Mouse (Mus musculus) midbrain, embryonic 13.5 days (tissue): Measurements from ENCODE around the gene Wfdc18. TPM values are rescaled to one million over a fixed set of nuclear protein-coding genes. Genes with fewer than 3 reads are reported as not detected.

ENCODE experiments used
- ATAC-seq: fragments of 200-750 bp; cut with Nextera tagmentation; 2 replicates; pipeline ENCODE4 v1.8.0; 2017; ENCODE audit warnings: mild to moderate bottlenecking, moderate TSS enrichment, moderate library complexity
- H3K27ac ChIP-seq: fragments of 300-500 bp; sonication (generic); 2 replicates; pipeline ENCODE4 v1.5.1; 2015; ENCODE audit warnings: inconsistent platforms, mild to moderate bottlenecking, moderate library complexity
- H3K27me3 ChIP-seq: fragments of 300-500 bp; sonication (generic); 2 replicates; pipeline ENCODE4 v1.6.1; 2015; ENCODE audit warnings: mild to moderate bottlenecking, inconsistent platforms
- H3K36me3 ChIP-seq: fragments of 300-500 bp; sonication (generic); 2 replicates; pipeline ENCODE4 v1.6.1; 2015; ENCODE audit warnings: mild to moderate bottlenecking, inconsistent platforms
- H3K4me1 ChIP-seq: fragments of 300-500 bp; sonication (generic); replicated peaks from 2 replicates; pipeline ENCODE4 v1.6.1; 2015; ENCODE audit warnings: inconsistent platforms
- H3K4me2 ChIP-seq: fragments of 300-500 bp; sonication (generic); replicated peaks from 2 replicates; pipeline ENCODE4 v1.6.1; 2015; ENCODE audit warnings: moderate library complexity, mild to moderate bottlenecking, inconsistent platforms
- H3K4me3 ChIP-seq: fragments of 300-500 bp; sonication (generic); replicated peaks from 2 replicates; pipeline ENCODE4 v1.5.1; 2015; ENCODE audit warnings: mild to moderate bottlenecking, inconsistent platforms
- H3K9ac ChIP-seq: fragments of 300-500 bp; sonication (generic); replicated peaks from 2 replicates; pipeline ENCODE4 v1.6.1; 2015; ENCODE audit warnings: mild to moderate bottlenecking, inconsistent platforms
- H3K9me3 ChIP-seq: fragments of 300-500 bp; sonication (generic); 2 replicates; pipeline ENCODE4 v1.6.1; 2016; ENCODE audit warnings: mild to moderate bottlenecking, inconsistent platforms
- WGBS: fragments of 180-500 bp; shearing (Covaris S2); methylation state at CpG from one replicate; pipeline ENCODE4 v1.1.7; 2015; 5-methylcytosine and 5-hydroxymethylcytosine counted together
- polyA plus RNA-seq: library from polyadenylated mRNA; unstranded; fragments of >200 nt; fragmentation: Nextera tagmentation; extraction: Ambion mirVana; gene quantifications from 2 replicates; pipeline ENCODE4 v1.2.1, GENCODE M21; 2015

Gene Wfdc18
- not detected in 2 replicates for polyA plus RNA-seq

DNA sequence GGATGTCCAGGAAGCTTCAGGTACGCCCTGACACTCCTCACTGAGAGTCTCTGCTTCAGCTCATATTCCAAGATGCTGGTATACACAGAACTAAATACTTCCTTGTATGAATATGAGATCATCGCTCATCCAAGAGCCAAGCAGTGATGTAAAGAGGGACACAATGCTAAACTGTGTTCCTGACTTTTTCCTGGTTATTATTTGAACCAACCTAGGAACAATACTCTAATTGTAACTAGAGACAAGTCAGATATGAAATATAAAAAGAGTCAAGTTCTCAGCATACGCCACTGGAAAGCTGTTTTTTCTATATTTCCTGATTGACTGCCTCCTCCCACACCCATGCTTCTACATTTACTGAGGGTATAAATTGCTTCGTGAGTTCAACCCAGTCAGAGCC is at the start of gene Wfdc18:
TSS of gene Wfdc18 (plus strand) at position 301 of the 400 bp plus-strand sequence.
- Histone ChIP-seq H3K36me3 (no peaks in the 10 kb centered on the region), H3K4me3 (no peak within 1 kb of the TSS), H3K4me1 (no peaks in the 10 kb centered on the region), H3K4me2 (no peak within 1 kb of the TSS), H3K9me3 (no peaks in the 10 kb centered on the region), H3K27me3 (no peaks in the 10 kb centered on the region), H3K9ac (no peak within 1 kb of the TSS), H3K27ac (no peak within 1 kb of the TSS)
- WGBS, result 73% methylated on average over 4 of the region's 4 CpGs
- no peak for ATAC-seq

DNA sequence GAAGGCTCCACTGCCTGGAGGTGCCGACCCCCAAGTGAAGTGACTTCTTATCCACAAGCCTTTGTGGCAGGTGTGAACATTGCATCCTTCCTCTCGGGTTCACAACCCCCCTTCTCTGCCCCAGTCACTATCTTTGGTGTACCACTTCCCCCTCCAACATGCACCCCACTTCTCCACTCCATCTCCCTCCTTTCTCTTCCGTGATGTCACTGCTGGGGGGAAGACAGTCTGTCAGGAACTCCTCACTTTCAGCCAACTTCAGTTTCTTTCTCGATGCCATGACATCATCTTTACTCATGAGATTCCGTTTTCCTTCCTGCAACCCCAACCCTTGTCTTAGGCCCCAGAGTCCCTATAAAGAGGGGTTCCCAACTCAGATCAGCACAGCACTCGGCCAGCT is 46.6 kb upstream of the Wfdc18 start, which contains the start of gene Ccl4:
TSS of gene Ccl4 (plus strand) at position 381 of the 400 bp plus-strand sequence.
- H3K4me1 ChIP-seq, result no peaks in the 10 kb centered on the region
- no peak within 1 kb of the TSS for H3K27ac ChIP-seq
- no peaks in the 10 kb centered on the region for H3K36me3 ChIP-seq
- H3K4me3 ChIP-seq, result no peak within 1 kb of the TSS
- no peak for ATAC-seq
- no peaks in the 10 kb centered on the region for H3K27me3 ChIP-seq
- no peak within 1 kb of the TSS for H3K4me2 ChIP-seq
- H3K9ac ChIP-seq, result no peak within 1 kb of the TSS
- H3K9me3 ChIP-seq, result no peaks in the 10 kb centered on the region
- WGBS, result 89% methylated on average over 6 of the region's 6 CpGs

DNA sequence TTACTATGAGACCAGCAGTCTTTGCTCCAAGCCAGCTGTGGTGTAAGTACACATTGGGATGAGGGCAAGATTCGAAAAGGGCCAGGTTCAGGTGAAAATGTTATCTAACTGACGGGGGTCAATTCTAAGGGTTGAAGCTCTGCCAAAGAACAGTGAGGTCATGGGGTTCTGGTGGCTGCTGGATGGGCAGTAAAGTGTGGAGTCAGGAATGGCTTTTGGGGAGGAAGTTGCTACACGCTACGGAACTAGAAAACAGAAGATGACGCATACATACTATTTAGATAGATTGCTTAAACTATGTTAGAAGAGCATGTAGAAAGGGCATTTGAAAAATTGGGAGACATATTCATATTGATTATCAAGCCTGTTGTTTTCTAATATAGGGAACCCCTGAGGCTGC is 45.3 kb upstream of the Wfdc18 start:
- no peaks in the 10 kb centered on the region for H3K27me3 ChIP-seq
- no peak overlapping the region for H3K4me3 ChIP-seq
- H3K9me3 ChIP-seq, result no peaks in the 10 kb centered on the region
- H3K36me3 ChIP-seq, result no peaks in the 10 kb centered on the region
- 90% methylated on average over 5 of the region's 5 CpGs for WGBS
- H3K27ac ChIP-seq, result no peak overlapping the region
- H3K9ac ChIP-seq, result no peak overlapping the region
- ATAC-seq, result no peak
- no peaks in the 10 kb centered on the region for H3K4me1 ChIP-seq
- H3K4me2 ChIP-seq, result no peak overlapping the region

DNA sequence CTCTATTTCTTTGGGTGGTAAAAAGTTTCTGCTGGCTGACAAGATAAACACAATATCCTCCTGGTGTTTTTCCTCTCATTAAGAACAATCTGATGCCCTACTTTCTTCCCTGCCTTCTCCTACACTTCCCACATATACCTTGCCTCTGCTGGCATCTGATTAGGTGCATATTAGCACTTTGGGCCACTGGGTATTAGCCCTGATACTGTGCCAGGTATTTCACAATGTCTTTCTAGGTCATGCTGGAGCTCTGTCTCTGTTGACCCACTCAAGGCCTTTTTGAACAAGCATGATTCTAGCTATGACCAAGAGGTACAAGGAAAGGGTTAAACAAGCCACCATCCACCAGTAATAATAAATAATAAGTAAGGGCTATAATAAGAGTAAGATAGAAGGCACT is 37.1 kb upstream of the Wfdc18 start:
- Histone ChIP-seq H3K4me2 (no peak overlapping the region), H3K4me3 (no peak overlapping the region), H3K9ac (no peak overlapping the region), H3K9me3 (no peaks in the 10 kb centered on the region), H3K27me3 (no peaks in the 10 kb centered on the region), H3K36me3 (no peaks in the 10 kb centered on the region), H3K4me1 (no peaks in the 10 kb centered on the region), H3K27ac (no peak overlapping the region)
- no peak for ATAC-seq

DNA sequence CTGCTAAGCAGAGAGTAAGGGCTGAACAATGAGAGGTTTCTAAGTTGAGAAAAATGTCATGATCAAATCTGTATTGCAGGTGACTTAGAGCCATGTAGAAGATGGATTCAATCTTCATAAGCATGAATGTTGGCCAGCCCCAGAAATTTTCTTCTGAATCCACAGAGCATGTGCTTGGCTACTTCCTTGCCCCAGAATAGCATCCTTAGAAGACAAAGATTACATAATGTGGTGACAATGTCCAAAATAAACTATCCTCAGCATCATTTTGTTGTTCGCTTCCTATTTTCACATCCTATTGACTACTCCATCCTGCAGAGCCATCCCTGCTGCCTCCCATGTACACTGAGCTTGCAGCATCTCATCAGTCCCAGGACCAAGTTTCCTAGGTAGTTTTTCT is 33.1 kb upstream of the Wfdc18 start:
- no peak for ATAC-seq
- Histone ChIP-seq H3K27me3 (no peaks in the 10 kb centered on the region), H3K9me3 (no peaks in the 10 kb centered on the region), H3K4me1 (no peaks in the 10 kb centered on the region), H3K4me3 (no peak overlapping the region), H3K36me3 (no peaks in the 10 kb centered on the region), H3K27ac (no peak overlapping the region), H3K4me2 (no peak overlapping the region), H3K9ac (no peak overlapping the region)
- 97% methylated on average over 1 of the region's 1 CpGs for WGBS

DNA sequence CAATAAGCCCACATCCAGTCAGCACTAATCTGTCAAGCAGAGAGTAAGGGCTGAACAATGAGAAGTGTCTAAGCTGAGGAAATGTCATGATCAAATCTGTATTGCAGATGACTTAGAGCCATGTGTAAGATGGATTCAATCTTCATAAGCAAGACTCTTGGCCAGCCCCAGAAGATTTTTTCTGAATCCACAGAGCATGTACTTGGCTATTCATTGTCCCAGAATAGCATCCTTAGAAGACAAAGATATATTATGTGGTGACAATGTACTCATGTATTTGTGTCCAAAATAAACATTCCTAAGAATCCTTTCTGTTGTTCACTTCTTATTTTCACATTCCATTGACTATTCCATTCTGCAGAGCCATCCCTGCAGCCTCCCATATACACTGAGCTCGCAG is 18.9 kb upstream of the Wfdc18 start:
- no peaks in the 10 kb centered on the region for H3K4me1 ChIP-seq
- WGBS, result 85% methylated on average over 1 of the region's 1 CpGs

DNA sequence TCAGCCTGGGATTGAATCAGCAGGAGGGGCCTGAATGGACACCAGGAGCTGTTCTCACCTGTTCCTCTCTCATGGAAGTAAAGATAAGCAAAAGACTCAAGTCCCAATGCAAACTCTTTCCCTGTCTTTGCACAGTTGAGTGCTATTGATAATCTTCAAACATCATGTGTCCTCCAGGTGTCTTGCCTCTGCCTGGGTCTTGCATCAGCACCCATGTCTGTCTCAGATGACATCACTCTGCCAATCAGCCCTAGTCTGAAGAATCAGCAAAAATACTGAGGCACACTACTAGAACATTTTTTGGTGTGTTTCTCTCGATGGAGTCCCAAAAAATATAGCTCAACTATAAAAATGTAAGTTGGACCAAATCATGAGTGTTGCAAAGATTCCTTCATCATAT is 16.8 kb upstream of the Wfdc18 start:
- no peak for ATAC-seq

More for the DNA sequence above, 18.9 kb upstream of the Wfdc18 start:
- Histone ChIP-seq H3K9ac (no peak overlapping the region), H3K4me2 (no peak overlapping the region), H3K4me3 (no peak overlapping the region), H3K36me3 (no peaks in the 10 kb centered on the region), H3K9me3 (no peaks in the 10 kb centered on the region), H3K27ac (no peak overlapping the region), H3K27me3 (no peaks in the 10 kb centered on the region)
- ATAC-seq, result no peak

DNA sequence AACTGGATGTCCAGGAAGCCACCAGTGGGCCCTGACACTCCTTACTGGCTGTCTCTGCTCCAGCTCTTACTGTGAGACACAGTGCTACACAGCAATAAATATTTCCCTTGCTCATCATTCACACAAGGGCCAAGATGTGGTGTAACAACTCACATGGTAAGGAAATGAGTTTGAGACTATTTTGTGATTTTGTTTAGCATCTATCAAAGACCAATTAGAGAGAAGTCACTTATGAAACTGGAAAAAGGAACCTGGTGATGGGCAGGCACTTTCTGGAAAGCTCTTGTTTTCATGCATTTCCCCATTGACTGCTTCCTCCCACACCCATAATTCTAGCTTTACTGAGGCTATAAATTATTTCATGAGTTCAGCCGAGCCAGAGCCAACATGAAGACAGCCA is 5.1 kb upstream of the Wfdc18 start, which contains the start of gene Wfdc17:
TSS of gene Wfdc17 (plus strand) at position 287 of the 400 bp plus-strand sequence.
- WGBS, result 68% methylated on average over 1 of the region's 1 CpGs

More for the DNA sequence above, 16.8 kb upstream of the Wfdc18 start:
- no peak overlapping the region for H3K9ac ChIP-seq
- H3K4me3 ChIP-seq, result no peak overlapping the region
- 73% methylated on average over 1 of the region's 1 CpGs for WGBS
- H3K4me1 ChIP-seq, result no peaks in the 10 kb centered on the region
- no peak overlapping the region for H3K27ac ChIP-seq
- no peak overlapping the region for H3K4me2 ChIP-seq
- no peaks in the 10 kb centered on the region for H3K9me3 ChIP-seq
- no peaks in the 10 kb centered on the region for H3K36me3 ChIP-seq
- H3K27me3 ChIP-seq, result no peaks in the 10 kb centered on the region

DNA sequence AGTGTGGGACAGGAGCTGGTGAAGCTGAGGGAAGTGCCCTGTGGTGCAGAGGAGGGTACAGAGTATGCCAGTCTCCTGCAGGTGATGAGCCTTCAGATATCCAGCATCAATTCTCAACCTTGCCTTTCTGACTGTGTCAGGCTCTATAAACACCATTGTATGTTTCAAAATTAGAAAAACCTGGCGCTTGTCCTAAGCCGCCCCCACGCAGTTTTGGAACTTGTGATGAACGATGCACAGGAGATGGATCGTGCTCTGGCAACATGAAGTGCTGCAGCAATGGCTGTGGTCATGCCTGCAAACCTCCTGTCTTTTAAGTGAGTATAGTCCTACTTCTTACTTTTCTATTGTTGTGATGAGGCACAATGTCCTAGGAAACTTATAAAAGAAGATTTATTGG is 868 bp downstream of the Wfdc18 start:
- H3K27me3 ChIP-seq, result no peaks in the 10 kb centered on the region
- ATAC-seq, result no peak
- H3K9me3 ChIP-seq, result no peaks in the 10 kb centered on the region
- H3K27ac ChIP-seq, result no peak overlapping the region
- no peak overlapping the region for H3K4me3 ChIP-seq
- H3K4me2 ChIP-seq, result no peak overlapping the region
- no peaks in the 10 kb centered on the region for H3K4me1 ChIP-seq
- H3K36me3 ChIP-seq, result no peaks in the 10 kb centered on the region
- WGBS, result 90% methylated on average over 5 of the region's 5 CpGs
- no peak overlapping the region for H3K9ac ChIP-seq

More for the DNA sequence above, 5.1 kb upstream of the Wfdc18 start, which contains the start of gene Wfdc17:
- no peak for ATAC-seq
- H3K4me1 ChIP-seq, result no peaks in the 10 kb centered on the region
- no peak within 1 kb of the TSS for H3K4me2 ChIP-seq
- no peak within 1 kb of the TSS for H3K9ac ChIP-seq
- H3K27ac ChIP-seq, result no peak within 1 kb of the TSS
- H3K27me3 ChIP-seq, result no peaks in the 10 kb centered on the region
- H3K4me3 ChIP-seq, result no peak within 1 kb of the TSS
- H3K36me3 ChIP-seq, result no peaks in the 10 kb centered on the region
- no peaks in the 10 kb centered on the region for H3K9me3 ChIP-seq

DNA sequence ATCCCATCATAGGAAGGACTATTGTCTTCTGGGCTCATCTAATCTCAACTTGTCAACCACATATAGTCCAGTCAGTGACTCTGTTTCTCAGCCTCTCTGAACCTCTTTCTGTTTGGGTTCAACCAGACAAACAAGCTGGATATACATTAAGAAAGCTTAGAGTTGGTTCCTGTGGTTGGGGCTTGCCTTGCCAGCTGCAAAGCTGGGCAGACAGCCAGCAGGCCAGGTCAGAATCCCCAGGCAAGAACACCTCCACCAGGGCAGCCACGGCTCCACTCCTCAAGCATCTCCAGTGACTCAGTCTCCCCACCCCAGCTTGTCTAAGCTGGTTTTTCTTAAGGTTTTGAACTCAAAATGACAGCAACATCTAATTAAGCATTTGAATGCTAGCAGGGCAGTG is 3.9 kb downstream of the Wfdc18 start:
- ATAC-seq, result no peak
- Histone ChIP-seq H3K27me3 (no peaks in the 10 kb centered on the region), H3K4me1 (no peaks in the 10 kb centered on the region), H3K9me3 (no peaks in the 10 kb centered on the region), H3K36me3 (no peaks in the 10 kb centered on the region), H3K27ac (no peak overlapping the region), H3K9ac (no peak overlapping the region), H3K4me2 (no peak overlapping the region), H3K4me3 (no peak overlapping the region)
- 81% methylated on average over 1 of the region's 1 CpGs for WGBS

DNA sequence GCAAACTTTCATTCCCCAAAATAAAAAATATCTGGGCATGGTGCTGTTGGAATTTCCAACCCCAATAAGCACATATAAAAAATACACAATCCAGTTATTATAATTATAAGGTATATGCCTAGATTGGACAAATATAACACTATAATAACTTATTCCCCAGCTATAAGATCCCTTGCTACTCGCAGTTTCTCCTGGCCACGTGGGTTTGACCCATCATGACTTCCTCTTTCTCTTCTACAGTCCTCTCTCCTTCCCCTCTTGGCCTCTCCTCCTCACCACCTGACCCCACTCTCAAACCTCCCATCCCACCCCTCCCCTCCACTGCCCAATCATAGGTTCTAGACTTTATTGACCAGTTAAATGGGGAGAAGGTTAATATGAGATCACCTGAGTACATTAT is 5.1 kb downstream of the Wfdc18 start:
- WGBS, result 85% methylated on average over 2 of the region's 2 CpGs
- ATAC-seq, result no peak

DNA sequence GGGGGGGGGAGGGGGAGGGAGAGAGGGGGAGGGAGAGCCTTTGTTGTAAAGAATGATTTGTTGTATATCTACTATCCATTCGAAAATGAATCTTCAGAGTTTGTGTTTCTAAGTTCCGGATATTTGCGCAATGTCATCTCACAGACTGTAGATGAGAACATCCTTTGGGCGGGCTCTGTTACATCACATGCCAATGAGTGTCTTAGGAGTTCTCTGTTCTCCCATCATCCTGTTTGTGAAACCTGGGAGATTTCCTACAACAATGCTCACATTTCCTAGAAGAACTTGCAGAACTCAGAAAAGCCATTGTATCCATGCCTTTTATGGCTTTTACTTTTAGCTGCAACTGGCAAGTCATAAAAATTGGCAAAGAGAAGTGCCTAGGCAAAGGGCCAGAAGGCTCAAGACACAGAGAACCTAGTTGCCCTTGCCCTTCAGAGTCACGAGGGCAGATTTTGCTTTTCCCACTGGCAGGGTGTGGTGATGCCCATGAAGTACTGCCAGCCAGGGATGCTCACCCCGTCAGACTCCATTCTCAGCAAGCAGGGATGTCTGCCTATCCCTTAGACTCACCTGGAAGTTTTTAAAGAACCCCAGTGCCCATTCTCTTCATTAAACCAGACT is 8.3 kb downstream of the Wfdc18 start:
- ATAC-seq, result no peak
- 91% methylated on average over 6 of the region's 6 CpGs for WGBS
- Histone ChIP-seq H3K4me1 (no peaks in the 10 kb centered on the region), H3K4me3 (no peak overlapping the region), H3K9me3 (no peaks in the 10 kb centered on the region), H3K9ac (no peak overlapping the region), H3K27me3 (no peaks in the 10 kb centered on the region), H3K27ac (no peak overlapping the region), H3K4me2 (no peak overlapping the region), H3K36me3 (no peaks in the 10 kb centered on the region)

More for the DNA sequence above, 5.1 kb downstream of the Wfdc18 start:
- Histone ChIP-seq H3K36me3 (no peaks in the 10 kb centered on the region), H3K4me2 (no peak overlapping the region), H3K4me1 (no peaks in the 10 kb centered on the region), H3K4me3 (no peak overlapping the region), H3K9ac (no peak overlapping the region), H3K27ac (no peak overlapping the region), H3K27me3 (no peaks in the 10 kb centered on the region), H3K9me3 (no peaks in the 10 kb centered on the region)

DNA sequence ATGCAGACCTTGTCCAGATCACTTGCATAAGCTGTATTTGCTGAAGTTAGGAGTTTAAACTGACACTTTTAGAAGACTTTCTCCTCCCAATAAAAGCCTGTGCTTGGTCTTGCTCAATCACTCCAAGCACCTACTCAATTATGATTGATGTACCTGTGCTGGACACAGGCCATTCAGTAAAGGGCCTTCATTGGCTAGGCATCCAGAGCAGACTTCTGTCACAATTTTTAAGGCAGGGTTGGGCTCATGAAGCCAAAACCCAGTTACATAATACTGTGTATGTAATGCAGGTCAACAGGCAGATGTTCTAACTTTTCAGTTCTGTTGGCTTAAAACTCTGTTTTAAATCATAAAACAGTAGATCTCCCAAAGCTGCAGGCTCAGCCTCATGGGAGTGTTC is 12.0 kb downstream of the Wfdc18 start:
- H3K4me3 ChIP-seq, result no peak overlapping the region
- no peak overlapping the region for H3K27ac ChIP-seq
- H3K27me3 ChIP-seq, result no peaks in the 10 kb centered on the region
- H3K9ac ChIP-seq, result no peak overlapping the region
- no peaks in the 10 kb centered on the region for H3K9me3 ChIP-seq
- no peaks in the 10 kb centered on the region for H3K36me3 ChIP-seq
- H3K4me2 ChIP-seq, result no peak overlapping the region
- H3K4me1 ChIP-seq, result no peaks in the 10 kb centered on the region
- no peak for ATAC-seq
